Mouse (Mus musculus) cerebellum, adult 18-20 months (tissue): ENCODE results near the gene Prps2.
"Not testable (repeated sequence)": the region's sequence is repeated elsewhere in the genome, so short reads cannot be mapped to it uniquely, and the experiment has no call there.

ENCODE experiments used
- DNase-seq, 2 experiments: peaks; one replicate each; pipeline ENCODE4 v3.0.0; 2021

Gene Prps2

DNA sequence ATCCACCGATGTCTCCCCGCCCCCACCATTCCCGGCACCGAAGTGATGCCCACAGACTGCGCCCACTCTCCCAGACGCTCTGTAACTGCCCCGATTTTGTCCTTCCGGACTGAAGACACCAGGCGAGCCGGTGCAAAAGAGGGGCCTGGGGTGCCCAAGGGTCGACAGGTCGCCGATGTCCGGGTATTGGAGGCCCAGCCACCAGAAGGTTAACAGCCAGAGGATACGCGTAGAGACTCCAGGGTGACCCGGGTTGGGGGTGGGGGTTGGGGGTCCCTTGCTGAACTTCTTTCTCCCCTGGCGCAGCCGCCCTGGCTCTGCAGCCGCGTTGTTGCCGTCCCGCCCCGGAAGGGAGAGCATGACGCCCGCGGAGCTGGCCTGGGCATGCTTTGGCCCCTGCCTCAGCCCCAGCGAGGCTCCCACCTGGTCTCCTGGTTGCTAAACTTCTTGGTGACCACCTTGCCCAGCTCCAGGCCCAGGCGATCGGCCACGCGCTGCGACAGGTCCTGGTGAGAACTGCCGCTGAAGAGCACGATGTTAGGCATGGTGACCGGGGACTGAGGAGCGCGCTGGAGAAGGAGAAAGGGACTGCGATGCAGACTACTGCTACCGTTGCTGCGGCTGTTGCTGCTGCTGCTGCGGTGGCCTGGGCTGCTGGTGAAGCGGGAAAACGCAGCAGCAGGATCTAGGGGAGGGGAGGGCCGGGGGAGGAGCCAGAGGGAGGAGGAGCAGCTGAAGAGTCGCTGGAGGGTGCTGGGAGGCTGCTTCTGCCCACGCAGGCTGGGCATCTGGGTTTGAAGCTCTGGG lies at the start of gene Prps2:
Gene Prps2 (minus strand): TSS at position 703 of the 807 bp plus-strand sequence.
- peak; percentile 5 to 12 for DNase-seq

DNA sequence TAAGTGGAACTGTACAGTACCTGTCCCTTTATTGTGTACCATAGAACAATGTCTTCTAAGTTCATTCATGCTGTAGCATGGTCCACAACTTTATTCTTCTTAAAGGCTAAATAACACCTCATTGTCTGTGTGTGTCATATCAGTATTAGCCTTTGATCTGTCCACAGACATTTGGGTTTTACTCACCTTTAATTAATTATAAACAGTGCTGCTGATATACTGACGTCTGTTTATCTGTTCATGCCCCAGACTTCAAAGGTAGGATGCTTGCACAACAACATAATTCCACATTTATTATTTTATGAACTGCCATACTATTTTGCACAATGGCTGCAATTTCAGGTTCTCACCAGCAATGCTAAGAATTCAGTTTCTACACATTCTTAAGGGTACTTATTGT lies 35.1 kb upstream of the Prps2 start:
- DNase-seq: no peak

DNA sequence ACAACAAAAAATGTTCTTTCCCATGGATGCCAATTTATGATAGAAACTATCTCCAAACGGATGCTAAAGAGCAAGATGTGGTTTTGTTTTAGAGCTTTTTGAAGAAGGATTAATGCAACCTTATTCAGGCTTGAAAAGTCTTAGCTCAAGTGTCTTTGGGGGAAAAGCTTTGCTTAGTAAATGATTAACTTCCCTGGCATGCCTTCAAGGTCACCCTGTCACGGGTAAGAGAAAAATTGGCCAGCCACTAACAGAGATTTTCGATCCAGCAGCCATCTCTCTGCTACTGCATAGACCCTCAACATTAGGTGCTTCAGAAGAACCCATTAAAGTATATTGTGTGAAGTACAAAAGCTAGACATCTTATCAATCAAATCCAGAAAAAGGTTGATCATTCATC lies 12.4 kb upstream of the Prps2 start:
- DNase-seq: no peak

DNA sequence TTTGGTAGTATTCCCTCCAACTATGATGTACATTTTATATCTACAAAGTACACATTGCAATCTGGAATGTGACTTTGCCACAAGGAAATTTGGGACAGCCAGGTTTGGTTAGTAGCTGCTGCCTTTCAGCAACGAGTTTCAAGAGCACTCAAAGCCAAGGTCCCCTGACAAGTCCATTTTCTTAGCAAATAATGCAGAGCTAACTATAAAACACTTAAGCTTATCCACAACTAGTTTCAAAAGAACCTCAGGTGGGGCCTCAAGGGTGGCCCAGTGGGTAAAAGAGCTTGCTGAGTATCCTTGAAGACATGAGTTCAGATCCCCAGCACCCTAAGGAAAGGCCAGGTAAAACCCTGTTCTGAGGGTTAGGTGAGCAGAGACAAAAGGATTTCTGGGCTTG lies 4.1 kb upstream of the Prps2 start:
- DNase-seq: no peak

DNA sequence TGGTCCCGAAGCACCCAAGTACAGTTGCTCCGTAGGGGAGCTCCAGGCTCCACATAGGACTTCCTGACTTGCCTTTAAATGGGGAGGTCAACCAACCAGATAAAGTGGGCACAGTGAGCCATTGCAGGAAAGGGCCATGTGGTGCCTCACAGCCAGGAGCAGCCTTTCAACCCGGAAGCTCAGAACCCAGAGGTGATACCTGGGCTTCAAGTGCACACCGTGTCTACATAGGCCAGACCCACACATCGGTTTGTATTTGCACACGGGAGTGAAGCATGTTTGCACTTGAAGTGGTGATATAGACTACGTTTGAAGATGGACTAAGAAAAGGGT lies 271 bp upstream of the Prps2 start:
- peak in 1 of 2 experiments; percentile 1 for DNase-seq

DNA sequence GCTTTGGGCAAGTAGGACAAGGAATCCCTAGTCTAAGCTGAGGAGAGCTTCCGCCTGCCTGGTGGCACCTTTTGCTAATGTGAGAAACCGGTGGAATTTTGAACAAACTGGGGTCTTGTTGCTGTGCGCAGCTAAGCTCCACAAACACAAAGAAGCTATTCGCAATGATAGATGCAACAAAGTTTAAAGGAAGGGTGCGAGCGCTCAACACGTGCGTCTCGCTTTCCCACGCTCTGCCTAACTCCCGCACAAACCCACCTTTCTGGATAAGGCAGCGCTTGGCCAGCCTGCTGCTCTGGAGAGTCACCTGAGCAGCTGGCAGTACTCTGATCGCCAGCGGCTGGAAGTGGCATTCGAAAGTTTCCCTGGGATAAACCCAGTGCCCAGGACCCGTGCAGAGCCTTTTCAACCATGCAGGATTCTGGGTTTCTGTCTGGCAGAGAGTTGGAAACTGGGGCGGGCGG lies 934 bp downstream of the Prps2 start:
- DNase-seq: peak in 1 of 2 experiments; percentile 5

DNA sequence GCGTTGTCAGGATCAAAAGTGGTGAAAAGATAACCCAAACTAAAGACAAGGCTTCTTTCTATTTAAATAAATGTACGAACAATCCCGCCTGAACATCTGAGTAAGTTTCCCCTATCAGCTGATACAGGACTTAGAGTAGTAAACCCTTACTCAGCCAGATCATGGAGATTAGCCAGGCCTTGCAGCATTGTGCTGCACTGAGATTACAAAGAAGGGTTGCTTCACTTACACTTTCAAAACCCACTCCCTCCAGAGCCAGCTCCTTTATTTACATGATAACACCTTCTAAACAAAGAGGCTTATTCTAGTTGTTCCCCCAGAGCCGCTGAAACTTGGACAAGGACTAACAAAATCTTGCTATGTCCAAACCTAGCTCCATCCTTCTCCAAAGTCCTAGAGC lies 2.5 kb downstream of the Prps2 start:
- no peak for DNase-seq

DNA sequence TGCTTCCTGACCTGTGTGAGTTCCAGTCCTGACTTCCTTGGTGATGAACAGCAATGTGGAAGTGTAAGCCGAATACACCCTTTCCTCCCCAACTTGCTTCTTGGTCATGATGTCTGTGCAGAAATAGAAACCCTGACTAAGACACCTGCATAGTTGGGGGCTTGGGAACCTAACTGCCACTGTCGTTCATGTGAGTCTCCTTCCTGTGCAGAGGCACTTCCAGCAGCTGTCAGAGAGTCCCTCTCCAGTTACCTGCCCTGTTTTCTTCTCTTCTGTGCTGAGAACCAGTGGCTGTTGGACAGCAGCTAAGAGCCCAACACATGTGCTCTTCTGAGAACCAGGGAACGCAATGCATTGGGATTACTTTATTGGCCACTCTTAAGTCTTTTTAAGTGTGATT lies 21.3 kb downstream of the Prps2 start:
- not testable (repeated sequence) for DNase-seq

DNA sequence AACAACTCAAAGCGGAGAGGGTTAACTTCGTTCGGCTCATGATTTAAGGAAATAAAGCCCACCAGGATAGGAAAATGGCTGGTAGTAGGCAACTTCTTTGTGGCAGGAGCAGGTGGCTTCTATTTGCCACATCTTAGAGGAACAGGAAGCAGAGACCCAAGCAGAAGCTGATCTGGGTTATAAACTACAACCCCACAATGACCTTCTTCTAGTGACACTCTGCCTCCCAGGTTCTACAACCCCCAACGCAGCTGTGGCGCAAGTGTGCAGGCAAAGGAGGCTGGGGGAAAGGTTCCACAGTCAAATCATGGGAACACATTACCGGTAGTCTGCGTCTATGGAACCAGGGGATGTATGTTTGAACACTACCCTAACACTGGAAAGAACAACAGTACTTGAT lies 22.8 kb downstream of the Prps2 start:
- DNase-seq: no peak

DNA sequence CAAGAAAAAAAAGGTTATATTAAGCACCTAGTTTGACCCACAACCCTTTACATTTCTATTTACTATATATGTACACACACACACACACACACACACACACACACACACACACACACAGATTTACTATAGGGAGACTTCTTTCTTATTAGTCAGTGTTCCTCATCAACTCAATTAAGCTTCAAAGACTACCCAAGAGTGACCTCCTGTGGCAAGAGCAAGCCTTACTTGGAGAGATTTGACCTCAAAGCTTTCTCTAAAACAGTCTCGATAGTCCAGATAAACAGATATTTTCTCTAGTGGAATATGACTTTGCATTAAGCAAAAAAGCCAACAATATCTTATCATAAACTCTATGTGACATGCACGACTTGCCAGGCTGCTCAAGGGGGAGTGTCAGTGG lies 25.1 kb downstream of the Prps2 start:
- DNase-seq: no peak

DNA sequence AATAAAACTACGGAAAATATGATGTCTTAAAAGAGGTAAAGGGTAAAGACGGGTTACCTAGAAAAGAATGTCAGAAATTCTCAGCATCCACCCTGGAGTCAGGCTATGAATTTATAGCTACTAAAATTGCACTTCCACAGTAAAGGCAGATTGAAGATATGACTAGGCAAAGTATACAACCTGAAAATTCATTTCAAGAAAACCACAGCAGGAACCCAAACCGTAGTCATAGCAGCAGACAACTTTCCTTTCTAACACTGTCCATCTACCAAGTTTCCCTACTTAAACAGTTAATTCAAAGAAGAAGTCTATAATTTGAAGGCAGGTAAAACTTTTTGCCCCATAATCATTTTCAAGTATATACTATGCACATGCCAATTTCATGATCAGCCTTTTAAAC lies 26.6 kb downstream of the Prps2 start:
- DNase-seq: no peak

DNA sequence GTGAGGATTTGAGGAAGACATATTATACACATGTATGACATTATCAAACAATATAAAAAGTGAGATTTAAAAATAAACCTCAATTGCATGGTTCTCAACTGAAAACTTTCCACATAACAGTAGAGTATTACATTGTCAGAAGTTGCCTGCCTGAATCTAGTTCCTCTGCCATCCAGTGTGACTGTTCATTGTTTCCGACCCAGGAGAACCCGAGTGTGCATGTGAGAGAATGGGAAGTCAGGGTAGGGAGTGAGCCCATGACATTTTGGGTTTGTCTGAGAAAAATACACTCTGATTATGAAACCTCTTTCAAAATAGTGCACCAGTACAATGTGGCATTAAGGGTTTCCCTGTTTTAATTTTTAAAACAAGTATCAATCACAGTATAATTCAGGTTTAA lies 28.9 kb downstream of the Prps2 start:
- DNase-seq: no peak

DNA sequence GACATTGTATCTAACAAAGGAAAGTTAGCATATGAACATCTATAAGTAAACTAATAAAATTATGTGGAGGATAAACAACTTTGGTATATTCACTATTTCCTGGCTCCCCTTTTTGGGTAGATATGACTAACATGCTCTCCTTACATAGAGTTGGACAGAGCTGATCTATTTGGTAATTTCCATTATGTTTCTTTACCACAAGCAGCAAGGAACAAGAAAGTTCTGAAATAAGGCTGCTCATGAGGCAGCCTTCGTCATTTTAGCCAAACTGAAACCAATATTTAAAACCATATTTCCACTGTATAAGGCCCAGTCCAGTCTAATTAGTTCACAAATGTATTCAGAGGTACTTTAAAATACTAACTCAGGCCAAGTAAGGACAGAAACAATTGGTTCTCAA lies 36.1 kb downstream of the Prps2 start:
- no peak for DNase-seq

DNA sequence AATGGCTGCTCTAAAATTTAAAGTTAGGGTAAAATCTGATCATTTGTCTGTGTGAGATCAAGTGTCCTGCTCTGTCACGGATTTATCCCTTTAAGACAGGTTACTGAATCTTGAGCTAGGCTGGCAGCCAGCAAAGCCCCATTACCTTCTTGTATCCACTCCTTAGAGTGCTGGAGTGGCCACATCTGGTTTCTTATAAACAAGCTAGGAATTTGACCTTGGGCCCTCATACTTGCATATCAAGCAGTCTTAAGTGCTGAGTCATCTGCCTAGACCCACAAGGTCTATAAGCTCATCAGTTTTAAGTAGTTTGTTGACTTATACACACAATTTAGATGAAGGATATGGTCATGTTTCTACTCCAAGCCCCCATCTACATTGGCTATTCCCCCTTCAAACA lies 38.2 kb downstream of the Prps2 start:
- no peak for DNase-seq

DNA sequence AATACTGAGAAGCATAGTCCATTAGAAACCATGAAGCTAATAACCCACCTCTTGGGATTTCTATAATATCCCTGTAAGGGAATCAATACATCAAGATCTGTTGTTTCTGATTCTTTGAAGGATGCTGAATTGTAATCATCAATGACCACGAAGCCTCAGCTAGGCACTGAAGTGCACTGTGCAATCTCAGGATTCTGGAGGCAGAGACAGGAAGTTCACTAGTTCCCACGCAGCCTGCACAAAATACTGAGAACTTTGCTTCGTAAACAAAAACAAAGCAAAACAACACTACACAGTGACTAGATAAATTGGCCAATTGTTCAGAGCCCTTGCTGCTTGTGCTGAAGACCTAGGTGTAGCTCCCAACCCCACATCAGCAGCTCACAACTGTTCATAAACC lies 40.7 kb downstream of the Prps2 start:
- DNase-seq: no peak

DNA sequence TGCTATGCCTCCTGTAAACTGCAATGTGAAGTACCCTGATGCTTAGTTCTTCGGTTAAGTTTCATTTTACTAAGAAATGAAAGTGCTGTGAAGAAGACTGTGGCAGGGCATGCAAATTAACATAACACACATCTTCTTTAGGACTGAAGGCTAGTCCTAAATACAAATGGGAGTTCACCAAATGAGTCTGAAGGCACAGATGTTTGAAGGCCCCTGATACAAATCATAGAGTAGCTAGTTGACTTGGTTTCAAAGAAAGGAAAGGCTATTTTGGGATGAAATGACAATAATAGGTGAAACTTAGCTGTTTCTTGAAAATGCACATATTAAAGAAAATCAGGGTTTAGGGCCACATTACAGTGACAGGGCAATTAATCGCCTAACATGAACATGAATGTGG lies 42.4 kb downstream of the Prps2 start:
- no peak for DNase-seq

DNA sequence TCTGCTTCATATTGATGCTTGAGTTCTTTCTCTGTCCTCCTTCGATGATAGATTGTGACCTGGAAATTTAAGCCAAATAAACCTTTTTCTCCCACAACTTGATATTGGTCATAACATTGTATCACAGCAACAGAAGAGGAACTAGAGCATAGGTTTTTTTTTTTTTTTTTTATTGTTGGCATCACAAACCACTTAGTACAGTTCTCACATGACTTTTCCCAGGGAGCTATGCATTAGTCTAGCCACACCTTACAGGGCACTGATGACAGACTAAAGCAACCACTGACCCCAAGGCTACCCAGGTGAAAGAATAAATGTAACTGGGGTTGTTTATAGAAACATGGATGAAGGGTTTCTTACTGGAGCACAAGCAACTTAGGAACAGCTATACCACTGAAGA lies 44.6 kb downstream of the Prps2 start:
- DNase-seq: no peak

DNA sequence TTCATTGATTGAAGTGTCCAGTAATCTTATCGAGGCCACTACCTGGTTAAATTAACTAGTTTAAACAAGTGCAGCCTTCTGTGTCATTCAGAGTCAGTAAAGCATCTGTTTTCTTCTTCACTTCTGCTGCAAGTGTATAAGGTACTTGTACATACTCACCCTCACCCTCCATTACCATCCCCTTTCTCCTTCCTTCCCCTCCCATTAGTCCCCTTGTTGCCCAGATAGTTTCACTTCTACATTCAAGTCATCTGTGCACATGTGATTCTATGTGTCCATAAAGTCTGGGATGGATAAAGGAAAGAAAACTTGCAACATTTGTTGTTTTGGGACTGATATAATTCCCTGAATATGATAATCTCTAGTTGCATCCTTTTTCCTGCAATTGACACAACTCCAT lies 48.0 kb downstream of the Prps2 start:
- DNase-seq: no peak

DNA sequence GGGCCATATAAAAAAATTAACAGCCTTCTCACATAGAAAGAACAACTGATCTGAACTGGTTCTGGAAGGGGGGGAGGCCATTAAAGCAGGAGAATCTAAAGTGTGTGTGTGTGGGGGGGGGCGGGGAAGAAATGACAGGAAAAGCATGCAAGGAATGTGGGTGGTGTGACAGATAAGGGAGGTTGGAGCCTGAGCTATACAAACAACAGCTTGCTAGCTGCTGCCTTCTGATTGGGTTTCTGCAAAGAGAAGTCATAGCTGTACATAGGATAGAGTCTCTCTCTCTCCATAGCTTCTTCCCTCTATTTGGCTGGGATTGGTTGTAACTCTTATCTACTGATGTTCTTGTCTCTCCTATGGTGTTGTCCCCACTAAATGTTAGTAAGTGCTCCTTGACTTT lies 49.9 kb downstream of the Prps2 start:
- DNase-seq: no peak

DNA sequence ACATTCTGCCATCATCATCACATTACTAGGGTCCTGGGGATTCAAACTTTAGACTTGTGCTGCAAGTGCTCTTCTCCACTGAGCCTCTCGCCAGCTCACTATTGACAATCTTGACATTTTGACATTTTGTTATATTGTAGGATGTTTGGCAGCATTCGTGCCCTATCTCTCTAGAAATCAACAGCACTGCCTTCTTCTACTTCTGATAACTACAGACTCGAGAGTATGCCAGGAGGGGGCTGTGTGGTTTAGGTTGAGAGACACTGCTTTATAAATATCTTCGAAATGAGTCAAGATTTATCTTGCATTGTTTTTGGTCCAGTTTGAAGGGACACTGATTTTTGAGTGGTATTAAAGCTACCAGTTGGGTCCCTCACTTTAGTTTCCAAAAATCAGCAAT lies 51.6 kb downstream of the Prps2 start:
- DNase-seq: no peak

DNA sequence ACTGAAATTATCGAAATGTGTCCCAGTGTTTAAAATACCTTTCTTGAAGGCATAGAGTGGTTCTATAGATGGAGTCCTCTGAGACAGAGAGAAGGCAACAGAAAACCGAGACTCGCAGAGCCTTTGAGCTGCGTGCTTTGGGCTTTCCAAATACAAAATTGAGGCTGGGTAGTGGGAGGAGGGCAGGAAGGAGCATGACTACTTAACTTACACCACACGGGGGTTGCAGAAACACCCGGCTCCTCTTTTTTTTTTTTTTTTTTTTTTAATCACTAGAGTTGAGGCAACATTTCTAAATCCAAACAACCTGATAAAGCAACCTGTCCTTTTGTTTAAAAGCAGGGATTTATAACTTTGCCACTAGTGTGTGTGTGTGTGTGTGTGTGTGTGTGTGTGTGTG lies 52.1 kb downstream of the Prps2 start, which contains the start of gene Tlr7:
Gene Tlr7 (minus strand): TSS at position 160 of the 400 bp plus-strand sequence.
- DNase-seq: no peak

DNA sequence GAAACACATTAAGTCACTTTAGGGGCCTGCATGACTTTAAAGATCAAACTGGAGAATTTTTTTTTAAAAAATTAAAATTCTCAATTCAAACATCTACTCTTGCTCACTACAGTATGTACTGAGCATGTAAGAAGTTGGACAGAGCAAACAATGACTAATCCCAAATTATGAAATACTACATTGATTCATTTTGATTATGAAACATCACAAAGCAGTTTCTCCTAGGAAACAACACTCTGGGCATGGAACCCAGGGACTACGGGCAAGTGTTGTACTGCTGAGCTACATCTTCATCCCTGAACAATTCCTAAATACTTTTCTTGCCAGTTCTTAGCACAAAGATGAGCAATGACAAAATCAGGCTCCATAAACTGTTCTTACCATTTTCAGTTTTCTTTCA lies 52.9 kb downstream of the Prps2 start:
- DNase-seq: no peak

DNA sequence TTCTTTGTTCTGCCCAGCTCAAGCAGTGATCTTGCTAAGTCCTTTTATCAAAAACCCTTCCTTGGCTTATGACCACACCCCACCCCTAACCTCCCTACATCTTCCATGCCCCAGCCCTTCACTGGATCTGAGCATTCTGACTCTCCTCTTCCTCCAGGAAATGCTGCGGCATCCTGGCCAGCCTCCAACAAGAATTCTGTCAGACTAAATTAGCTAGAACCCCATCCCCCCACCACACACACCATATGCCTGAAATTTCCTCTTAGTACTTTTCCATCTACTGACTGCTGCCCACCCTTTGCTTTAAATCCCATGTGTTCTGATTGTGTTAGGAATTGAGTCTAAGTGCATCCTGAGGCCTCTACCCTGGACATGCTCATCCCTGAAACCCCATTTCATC lies 53.5 kb downstream of the Prps2 start:
- peak in 1 of 2 experiments; percentile 1 for DNase-seq

DNA sequence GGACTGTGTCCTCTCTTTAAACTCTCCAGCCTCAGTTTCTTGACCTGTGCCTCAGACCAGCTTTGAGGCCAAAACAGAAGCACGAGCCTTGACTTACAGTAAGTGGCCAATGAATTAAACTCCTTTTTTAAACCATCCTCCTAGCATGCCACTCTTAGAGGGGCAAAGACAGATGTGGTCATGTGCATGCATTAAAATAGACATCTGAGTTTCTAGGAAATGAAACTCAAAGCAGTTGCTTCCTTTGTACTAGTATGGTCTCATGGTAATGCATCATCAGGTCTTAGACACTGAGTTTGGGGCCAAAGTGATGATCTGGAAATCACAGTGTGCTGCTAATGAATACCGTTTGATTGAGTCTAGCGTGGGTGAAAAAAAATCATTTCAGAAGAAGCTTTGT lies 54.0 kb downstream of the Prps2 start:
- DNase-seq: no peak

DNA sequence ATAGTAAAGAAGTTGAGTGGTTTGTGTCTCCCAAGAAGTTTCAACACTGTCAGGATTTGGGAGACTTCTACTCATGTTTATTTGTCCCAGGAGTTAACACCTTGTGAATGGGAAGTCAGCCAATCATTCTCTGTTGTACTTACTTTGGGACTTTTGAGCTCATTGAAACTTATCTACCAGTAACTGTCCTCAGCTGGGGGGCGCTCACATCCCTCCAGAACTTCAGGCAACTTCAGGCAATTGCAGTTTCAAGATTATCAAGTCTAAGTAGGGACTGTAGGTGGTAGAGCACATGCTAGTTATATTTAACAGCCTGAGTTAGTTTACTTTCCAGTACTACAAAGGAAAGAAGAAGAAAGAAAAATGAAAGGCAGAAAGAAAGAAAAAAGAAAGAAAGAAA lies 58.8 kb downstream of the Prps2 start:
- DNase-seq: no peak
